Mouse (Mus musculus): Measurements from ENCODE around the gene Rpl11.

DNA sequence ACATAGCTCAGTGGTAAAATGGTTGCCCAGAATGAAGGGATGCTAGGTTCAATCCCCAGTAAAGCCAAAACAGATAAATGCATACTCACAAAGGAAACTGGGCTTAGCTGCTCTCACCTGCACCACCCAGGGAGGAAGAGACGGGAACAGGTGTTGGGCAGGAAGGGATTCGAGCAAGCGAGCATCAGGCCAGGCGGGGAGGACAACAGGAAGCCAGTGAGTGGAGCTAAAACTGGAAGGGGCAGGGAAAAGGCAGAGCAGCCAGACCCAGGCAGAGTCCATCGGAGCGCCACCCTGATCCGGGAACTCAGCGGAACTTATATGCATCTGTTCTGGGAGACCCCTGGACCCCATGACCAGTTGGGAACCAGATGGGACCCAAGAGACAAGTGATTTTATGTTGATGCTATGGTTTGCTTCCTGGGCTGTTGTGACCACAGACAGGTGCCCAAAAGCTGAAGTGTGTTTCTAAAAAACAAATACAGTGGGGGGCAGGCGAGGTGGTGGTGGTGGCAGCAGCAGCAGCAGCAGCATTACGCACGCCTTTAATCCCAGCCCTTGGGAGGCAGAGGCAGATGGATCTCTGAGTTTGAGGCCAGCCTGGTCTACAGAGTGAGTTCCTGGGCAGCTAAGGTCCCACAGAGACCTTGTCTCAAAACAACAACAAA is 43.4 kb upstream of the Rpl11 start:
- TF ChIP-seq GATA1 (IDR thresholded peaks at IDR 0.05; ENCODE audit: low read length) (no peak), TAL1 (IDR thresholded peaks at IDR 0.05; ENCODE audit: low read length) (no peak)
